ENCODE assay signal across 9 mouse cellular contexts in the genomic region with DNA sequence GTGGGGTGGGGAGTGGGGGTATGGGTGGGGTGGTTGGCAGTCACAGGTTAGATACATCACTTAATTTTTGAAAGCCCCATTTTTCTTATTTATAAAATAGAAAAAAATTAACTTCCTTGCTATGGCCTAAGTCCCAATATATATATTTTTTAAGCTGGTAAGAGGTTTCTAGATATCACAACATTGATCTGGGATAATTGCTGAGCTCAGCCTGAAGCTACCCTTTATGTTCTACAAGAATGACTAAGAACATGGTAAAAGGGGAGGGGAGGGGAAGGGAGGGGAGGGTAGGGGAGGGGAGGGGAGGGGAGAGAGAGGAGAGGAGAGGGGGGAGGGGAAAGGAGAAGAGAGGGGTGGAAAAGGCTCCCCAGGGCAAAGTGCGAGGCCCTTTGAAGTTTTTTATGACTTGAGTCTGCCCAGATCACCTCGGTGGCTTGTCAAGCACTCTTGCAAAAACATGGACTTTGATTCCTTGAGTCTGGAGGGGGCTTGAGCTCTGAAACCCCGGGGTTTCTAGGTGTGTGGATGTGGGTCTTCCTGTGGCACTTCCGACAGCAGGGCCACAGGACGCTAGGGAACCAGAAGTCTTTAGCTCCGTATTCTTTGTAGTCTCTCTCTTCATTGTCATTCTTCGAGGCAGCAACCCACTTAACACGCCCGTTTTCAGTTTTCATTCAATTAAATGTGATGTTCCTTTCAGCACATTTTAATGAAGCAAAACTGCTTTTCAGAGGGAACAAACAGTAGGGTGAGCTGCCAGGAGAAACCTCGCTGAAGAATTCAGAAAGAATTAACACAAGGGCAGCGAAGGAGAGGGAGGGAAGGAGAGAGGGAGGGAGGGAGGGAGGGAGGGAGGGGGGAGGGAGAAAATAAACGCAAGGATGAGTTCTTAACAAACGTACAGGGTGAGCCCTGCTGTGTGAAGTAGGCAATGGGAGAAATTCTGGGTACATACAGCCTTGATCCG. TPM values are rescaled to one million over a fixed set of nuclear protein-coding genes. Genes with fewer than 3 reads are reported as not detected.
DNase-seq lines count a peak whose midpoint lies in the region; ATAC-seq and TF ChIP-seq lines count a peak whose summit lies in the region.
"Had no signal": no experiment of that assay in that cellular context is flagged by ENCODE, and none has a peak within 500 bp of the region (broad histone marks: within the 10 kb centered on the region; RNA-seq: fewer than 3 reads in every experiment).

No protein-coding gene starts in this region.

- H3K4me1 ChIP-seq in hindbrain, embryonic 10.5 days (replicated peaks): peaks cover 33% of the 10 kb centered on the region
- peaks cover 49% of the 10 kb centered on the region for H3K4me1 ChIP-seq in limb, embryonic 10.5 days
- peaks cover 9% of the 10 kb centered on the region for H3K4me1 ChIP-seq in neural tube, embryonic 15.5 days

- H3K27me3 ChIP-seq in hindbrain, embryonic 10.5 days (ENCODE audit: insufficient read depth, poor library complexity, severe bottlenecking): no peaks in the 10 kb centered on the region
- no peaks in the 10 kb centered on the region for H3K27me3 ChIP-seq in limb, embryonic 10.5 days (ENCODE audit: low read depth, poor library complexity, severe bottlenecking)
- H3K27me3 ChIP-seq in neural tube, embryonic 15.5 days (replicated peaks): no peaks in the 10 kb centered on the region

- ATAC-seq in neural tube, embryonic 15.5 days (ENCODE audit: low FRiP score): no peak; the same call in 1 of the 2 replicates

- no peak for TF ChIP-seq CTCF in gastrocnemius, adult 2 months (IDR thresholded peaks at IDR 0.05)

- peak overlapping the region; percentile 51 for H3K4me3 ChIP-seq in gastrocnemius, adult 2 months
- H3K4me3 ChIP-seq in hindbrain, embryonic 10.5 days: peak overlapping the region; percentile 24
- peak overlapping the region; percentile 31 for H3K4me3 ChIP-seq in limb, embryonic 10.5 days
- H3K4me3 ChIP-seq in neural tube, embryonic 15.5 days (replicated peaks): peak overlapping the region; percentile 13; the same call in 1 of the 2 replicates
- H3K4me3 ChIP-seq: erythroblast, embryonic 14.5 days had no signal

- no peak for DNase-seq in gastrocnemius, adult 2 months
- DNase-seq in gastrocnemius, postnatal 4 days (ENCODE audit: low spot score in 2 of 2): no peak
- peak; percentile 2 for DNase-seq in T-cell, adult 2 months (ENCODE audit: low spot score)
- DNase-seq in hindbrain, embryonic 10.5 days (ENCODE audit: low spot score): peak; percentile 31
- DNase-seq in limb, embryonic 10.5 days (ENCODE audit: low spot score): peak; percentile 68
- DNase-seq in adrenal gland, postnatal 10 days: no peak
- DNase-seq in layer of hippocampus, adult 9-10 months (ENCODE audit: low spot score): no peak

- intact Hi-C loops in gastrocnemius, adult 2 months (cut with DNase I): no loop called here

- WGBS in hindbrain, embryonic 10.5 days: 6% methylated on average over 14 of the region's 14 CpGs
- WGBS in limb, embryonic 10.5 days: 1% methylated on average over 14 of the region's 14 CpGs
- WGBS in neural tube, embryonic 15.5 days: 2% methylated on average over 14 of the region's 14 CpGs

- H3K36me3 ChIP-seq in hindbrain, embryonic 10.5 days: no peaks in the 10 kb centered on the region
- H3K36me3 ChIP-seq in limb, embryonic 10.5 days: no peaks in the 10 kb centered on the region
- H3K36me3 ChIP-seq in neural tube, embryonic 15.5 days: no peaks in the 10 kb centered on the region

- no peak overlapping the region for H3K9ac ChIP-seq in neural tube, embryonic 15.5 days (replicated peaks)

- no peaks in the 10 kb centered on the region for H3K9me3 ChIP-seq in hindbrain, embryonic 10.5 days
- no peaks in the 10 kb centered on the region for H3K9me3 ChIP-seq in limb, embryonic 10.5 days (replicated peaks)
- no peaks in the 10 kb centered on the region for H3K9me3 ChIP-seq in neural tube, embryonic 15.5 days (replicated peaks)

- H3K27ac ChIP-seq in gastrocnemius, adult 2 months: no peak overlapping the region
- H3K27ac ChIP-seq in hindbrain, embryonic 10.5 days: peak overlapping the region; percentile 79
- H3K27ac ChIP-seq in limb, embryonic 10.5 days: peak overlapping the region; percentile 82
- no peak overlapping the region for H3K27ac ChIP-seq in neural tube, embryonic 15.5 days (replicated peaks)

- H3K4me2 ChIP-seq in neural tube, embryonic 15.5 days: peak overlapping the region; percentile 46

RNA-seq across cellular contexts. Expression of a gene that starts 33.1 kb away (rescaled TPM):
- 10 to 100 TPM in 1 of 2 experiments, 1 to 10 TPM in 1; 9.6 to 12.9 TPM for total RNA-seq in gastrocnemius, adult 2 months (2021)
- total RNA-seq in gastrocnemius, postnatal 4 days (2021): 10 to 100 TPM; 15.5 to 16.8 TPM
- 10.1 and 10.2 TPM in 2 replicates for polyA plus RNA-seq in hindbrain, embryonic 10.5 days (2016; fragmentation: Nextera tagmentation; extraction: Ambion mirVana)
- polyA plus RNA-seq in limb, embryonic 10.5 days (2016; fragmentation: Nextera tagmentation; extraction: Ambion mirVana): 7.5 and 8.5 TPM in 2 replicates
- polyA plus RNA-seq in neural tube, embryonic 15.5 days (2015; fragmentation: Nextera tagmentation; extraction: Ambion mirVana): 7.8 and 10.9 TPM in 2 replicates
- total RNA-seq in adrenal gland, postnatal 10 days (2021): 10 to 100 TPM; 22.3 to 24.7 TPM

Comparison
In these comparisons a context has a peak if more than half of its experiments do, and no peak if none do; other contexts are left out.
1. DNase-seq: peak in T-cell, adult 2 months (single experiment), hindbrain, embryonic 10.5 days (single experiment) and limb, embryonic 10.5 days (single experiment); none in gastrocnemius, adult 2 months (single experiment), gastrocnemius, postnatal 4 days (0 of 2), adrenal gland, postnatal 10 days (single experiment) and layer of hippocampus, adult 9-10 months (single experiment).
2. H3K27ac ChIP-seq: peak in hindbrain, embryonic 10.5 days (single experiment) and limb, embryonic 10.5 days (single experiment); none in gastrocnemius, adult 2 months (single experiment) and neural tube, embryonic 15.5 days (single experiment).
3. Peak in every context shown above with its lines, with median percentiles within 50 percentile points of each other: H3K4me3 ChIP-seq.